Mouse (Mus musculus) frontal cortex, postnatal 14 days (tissue): ENCODE measurements around the gene Chst11.

Source experiments
- DNase-seq, 2 experiments: peaks; one replicate each; pipeline ENCODE4 v3.0.0; 2022; ENCODE audit warnings: low spot score in 2 of 2

The Chst11 gene

GRCm38 (mm10) chr10:82984950-82985699, at the start of gene Chst11:
Gene Chst11 (plus strand): TSS chr10:82985498.
- peak; percentile 68 to 73 for DNase-seq

GRCm38 (mm10) chr10:82935774-82936173, 49.5 kb upstream of the Chst11 start:
- DNase-seq = no peak

- DNase-seq = no peak
Measured at GRCm38 (mm10) chr10:82953415-82953814, 31.9 kb upstream of the Chst11 start.

- no peak for DNase-seq
Measured at GRCm38 (mm10) chr10:82955117-82955516, 30.2 kb upstream of the Chst11 start.

- no peak for DNase-seq
Measured at GRCm38 (mm10) chr10:82958218-82958761, 27.0 kb upstream of the Chst11 start.

- DNase-seq = no peak
Measured at GRCm38 (mm10) chr10:82959316-82959715, 26.0 kb upstream of the Chst11 start.

GRCm38 (mm10) chr10:82961302-82961701, 24.0 kb upstream of the Chst11 start:
- DNase-seq = no peak

DNA sequence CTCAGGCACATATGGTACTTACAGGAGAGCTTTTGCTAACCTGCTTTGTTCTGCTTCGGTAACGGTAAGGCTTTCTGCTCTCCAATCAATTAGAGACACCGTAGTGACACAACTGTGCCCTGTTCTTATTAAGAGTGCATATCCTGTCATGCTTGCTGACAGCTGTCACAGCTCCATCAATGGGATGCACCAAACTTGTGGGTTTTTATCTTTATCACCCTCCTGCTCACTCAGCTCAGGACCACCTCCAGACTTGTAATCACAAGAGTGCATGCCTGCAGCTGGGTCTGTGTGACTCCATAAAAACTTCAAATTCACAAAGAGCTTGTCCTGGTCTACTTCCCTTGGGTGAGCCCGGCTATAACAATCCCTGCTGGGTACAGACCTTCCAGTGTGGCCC, 23.3 kb upstream of the Chst11 start:
- DNase-seq = no peak

DNA sequence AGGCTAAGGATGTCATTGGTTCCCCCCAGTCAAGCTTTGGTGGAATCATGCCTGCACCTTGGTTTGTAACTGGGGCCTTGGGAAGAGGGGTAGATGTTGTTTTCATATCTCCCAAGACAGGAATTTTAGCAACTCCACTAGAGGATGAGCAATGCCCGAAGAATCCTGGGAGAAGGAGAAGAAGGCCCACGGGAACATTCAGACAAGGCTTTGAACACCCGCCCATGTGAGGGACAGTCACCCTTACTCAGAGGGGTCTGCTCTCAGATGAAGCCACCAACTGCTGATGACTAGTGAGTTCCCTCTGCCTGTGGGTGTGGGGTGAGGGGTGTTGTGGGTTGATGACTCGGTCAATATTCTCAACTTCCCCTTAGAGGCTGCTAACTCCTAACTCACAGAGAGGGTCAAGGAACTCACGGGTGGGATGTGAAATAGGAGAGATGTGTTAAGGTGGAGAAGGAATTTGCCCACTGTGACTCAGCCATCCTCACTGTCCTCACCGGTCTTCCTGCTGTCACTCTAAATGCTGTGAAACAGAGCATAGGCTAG, 22.8 kb upstream of the Chst11 start:
- no peak for DNase-seq

- no peak for DNase-seq
Measured at GRCm38 (mm10) chr10:82964491-82964890, 20.8 kb upstream of the Chst11 start.

GRCm38 (mm10) chr10:82966672-82967071, 18.6 kb upstream of the Chst11 start:
- DNase-seq = no peak

GRCm38 (mm10) chr10:82969612-82970011, 15.7 kb upstream of the Chst11 start:
- DNase-seq = no peak

DNA sequence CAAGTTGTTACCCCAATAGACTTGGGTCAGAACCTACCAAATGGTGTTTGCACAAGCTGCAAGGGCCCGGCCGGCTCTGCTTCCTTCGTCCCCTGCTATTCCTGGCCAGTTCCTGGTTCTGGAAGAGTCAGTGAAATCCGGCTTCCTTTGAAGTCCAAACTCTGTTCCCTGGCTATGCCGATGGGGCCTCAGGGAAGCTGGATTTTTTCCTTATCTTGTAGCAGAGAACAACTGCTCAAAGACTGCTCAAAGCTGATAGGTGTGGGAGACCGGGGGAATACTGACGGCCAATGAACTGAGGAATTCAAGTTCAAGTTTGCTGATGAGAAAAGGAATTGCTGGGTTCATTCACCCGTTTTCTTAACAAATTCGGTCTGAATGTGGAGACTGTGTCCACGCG, 13.7 kb upstream of the Chst11 start:
- DNase-seq = no peak

- no peak for DNase-seq
Measured at GRCm38 (mm10) chr10:82974201-82974600, 11.1 kb upstream of the Chst11 start.

DNA sequence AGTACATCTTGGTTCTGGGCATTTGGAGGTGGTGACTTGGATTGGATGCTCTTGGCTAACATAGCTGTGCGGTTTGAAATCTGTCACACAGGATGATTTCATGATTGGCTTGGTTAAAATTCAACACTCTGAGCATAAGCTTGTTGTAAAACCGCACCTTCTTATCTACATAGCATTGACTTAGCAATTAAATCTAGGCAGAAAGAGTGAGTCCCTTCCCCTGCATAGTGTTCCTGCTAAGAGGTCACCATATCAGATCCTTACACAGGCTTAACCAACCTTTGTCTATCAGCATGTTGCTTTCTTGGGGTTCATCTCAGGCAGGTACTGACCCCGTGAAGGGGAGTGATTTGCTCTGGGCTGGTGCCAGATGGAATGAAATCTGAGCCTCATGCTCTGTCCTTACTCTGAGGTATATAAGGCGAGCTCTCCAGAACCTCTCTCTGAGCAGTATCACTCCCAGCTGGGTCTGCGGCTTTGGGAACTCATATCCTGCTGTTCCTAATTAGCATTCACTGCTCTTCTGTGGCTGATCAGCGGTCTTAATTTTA, 10.6 kb upstream of the Chst11 start:
- DNase-seq = no peak

GRCm38 (mm10) chr10:82975806-82976205, 9.5 kb upstream of the Chst11 start:
- no peak for DNase-seq

- no peak for DNase-seq
Measured at GRCm38 (mm10) chr10:82982286-82982685, 3.0 kb upstream of the Chst11 start.

DNA sequence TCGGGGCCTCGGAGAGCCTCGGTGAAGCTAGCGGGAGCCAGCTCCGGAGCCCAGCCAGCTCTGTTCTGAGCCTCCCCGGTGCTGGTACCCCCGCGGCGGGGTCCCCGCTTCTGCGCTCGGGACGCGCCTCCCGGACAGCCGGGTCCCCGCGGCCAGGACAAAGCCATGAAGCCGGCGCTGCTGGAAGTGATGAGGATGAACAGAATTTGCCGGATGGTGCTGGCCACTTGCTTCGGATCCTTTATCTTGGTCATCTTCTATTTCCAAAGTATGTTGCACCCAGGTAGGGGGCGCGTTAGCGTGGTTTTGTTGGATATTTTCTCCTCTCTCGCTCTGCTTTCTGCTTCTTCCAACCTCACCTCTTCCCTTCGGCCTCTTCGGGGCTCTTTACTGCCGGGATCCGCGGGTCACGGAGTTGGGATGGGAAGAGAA, 418 bp downstream of the Chst11 start:
- DNase-seq = peak; percentile 25 to 56

- no peak for DNase-seq
Measured at GRCm38 (mm10) chr10:82986251-82986992, 1.1 kb downstream of the Chst11 start.

DNA sequence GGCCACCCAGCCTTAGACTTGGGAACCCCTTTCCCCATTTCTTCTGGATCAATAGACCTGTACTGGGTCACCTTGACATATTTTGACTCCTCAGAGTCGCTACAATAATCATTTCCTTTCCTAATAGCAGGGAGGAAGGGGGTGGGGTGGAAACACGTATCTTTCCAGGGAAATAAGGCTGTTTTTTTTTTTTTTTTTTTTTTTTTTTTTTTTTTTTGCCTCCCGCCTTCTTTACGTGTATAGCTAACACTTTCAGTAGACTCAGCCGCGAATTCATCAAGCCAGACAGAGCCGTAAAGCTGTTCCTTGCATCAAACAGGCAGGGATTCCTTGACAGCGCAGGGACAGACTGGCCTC, 1.7 kb downstream of the Chst11 start:
- DNase-seq = no peak

- DNase-seq = no peak
Measured at GRCm38 (mm10) chr10:82987394-82987793, 2.1 kb downstream of the Chst11 start.

- DNase-seq = no peak
Measured at GRCm38 (mm10) chr10:82989418-82990025, 4.2 kb downstream of the Chst11 start.
